Mouse (Mus musculus): ENCODE data around the gene Inafm1.

- TF ChIP-seq POLR2A (IDR thresholded peaks at IDR 0.05; ENCODE audit: borderline replicate concordance, extremely low read depth, low read depth, low read length) (no peak), CTCF (IDR thresholded peaks at IDR 0.05; ENCODE audit: insufficient read depth, low read length) (no peak)
Observed at GRCm38 (mm10) chr7:16308555-16309317, 35.3 kb upstream of the Inafm1 start.

Measured in lung, adult 2 months (tissue).